Mouse (Mus musculus): ENCODE data around the gene Mst1r. TPM values are rescaled to one million over a fixed set of nuclear protein-coding genes. Genes with fewer than 3 reads are reported as not detected.

Mst1r gene
- polyA plus RNA-seq, 1 experiment, result 27.4 TPM

- H3K4me1 ChIP-seq (ENCODE audit: control insufficient read depth, insufficient read depth, low read length), result no peaks in the 10 kb centered on the region
- 74% methylated on average over 6 of the region's 6 CpGs for WGBS
- no peak overlapping the region for H3K4me3 ChIP-seq (replicated peaks; ENCODE audit: extremely low read depth, low read depth, low read length)
- no peak for TF ChIP-seq CTCF (IDR thresholded peaks at IDR 0.05; ENCODE audit: insufficient read depth, low read length)
- no peak for TF ChIP-seq POLR2A (IDR thresholded peaks at IDR 0.05; ENCODE audit: borderline replicate concordance, extremely low read depth, low read depth, low read length)
- DNase-seq, result no peak
Measured at GRCm38 (mm10) chr9:107890260-107890659, 16.4 kb upstream of the Mst1r start.

- H3K4me3 ChIP-seq (replicated peaks; ENCODE audit: extremely low read depth, low read depth, low read length), result no peak overlapping the region
Measured at GRCm38 (mm10) chr9:107891023-107891422, 15.7 kb upstream of the Mst1r start.

GRCm38 (mm10) chr9:107898563-107898962 is 8.1 kb upstream of the Mst1r start:
- TF ChIP-seq POLR2A (IDR thresholded peaks at IDR 0.05; ENCODE audit: borderline replicate concordance, extremely low read depth, low read depth, low read length) (no peak), CTCF (IDR thresholded peaks at IDR 0.05; ENCODE audit: insufficient read depth, low read length) (no peak)
- Histone ChIP-seq H3K4me1 (ENCODE audit: control insufficient read depth, insufficient read depth, low read length) (no peaks in the 10 kb centered on the region), H3K4me3 (replicated peaks; ENCODE audit: extremely low read depth, low read depth, low read length) (no peak overlapping the region)
- no peak for DNase-seq
- 89% methylated on average over 10 of the region's 10 CpGs for WGBS

More at GRCm38 (mm10) chr9:107891023-107891422, 15.7 kb upstream of the Mst1r start:
- no peak for DNase-seq
- H3K4me1 ChIP-seq (ENCODE audit: control insufficient read depth, insufficient read depth, low read length), result no peaks in the 10 kb centered on the region
- TF ChIP-seq CTCF (IDR thresholded peaks at IDR 0.05; ENCODE audit: insufficient read depth, low read length) (peak; percentile 46; the same call in 1 of the 2 replicates), POLR2A (IDR thresholded peaks at IDR 0.05; ENCODE audit: borderline replicate concordance, extremely low read depth, low read depth, low read length) (no peak)
- 100% methylated on average over 1 of the region's 1 CpGs for WGBS

GRCm38 (mm10) chr9:107899855-107900254 is 6.8 kb upstream of the Mst1r start:
- Histone ChIP-seq H3K4me3 (replicated peaks; ENCODE audit: extremely low read depth, low read depth, low read length) (no peak overlapping the region), H3K4me1 (ENCODE audit: control insufficient read depth, insufficient read depth, low read length) (no peaks in the 10 kb centered on the region)
- no peak for DNase-seq
- 80% methylated on average over 12 of the region's 12 CpGs for WGBS
- no peak for TF ChIP-seq CTCF (IDR thresholded peaks at IDR 0.05; ENCODE audit: insufficient read depth, low read length)
- no peak for TF ChIP-seq POLR2A (IDR thresholded peaks at IDR 0.05; ENCODE audit: borderline replicate concordance, extremely low read depth, low read depth, low read length)

- Histone ChIP-seq H3K4me3 (replicated peaks; ENCODE audit: extremely low read depth, low read depth, low read length) (no peak overlapping the region), H3K4me1 (ENCODE audit: control insufficient read depth, insufficient read depth, low read length) (no peaks in the 10 kb centered on the region)
- DNase-seq, result peak; percentile 61
- WGBS, result 51% methylated on average over 44 of the region's 44 CpGs
- TF ChIP-seq POLR2A (IDR thresholded peaks at IDR 0.05; ENCODE audit: borderline replicate concordance, extremely low read depth, low read depth, low read length) (no peak), CTCF (IDR thresholded peaks at IDR 0.05; ENCODE audit: insufficient read depth, low read length) (peak; percentile 50; the same call in 1 of the 2 replicates)
Measured at GRCm38 (mm10) chr9:107900840-107901626, 5.6 kb upstream of the Mst1r start.

- TF ChIP-seq CTCF (IDR thresholded peaks at IDR 0.05; ENCODE audit: insufficient read depth, low read length) (no peak), POLR2A (IDR thresholded peaks at IDR 0.05; ENCODE audit: borderline replicate concordance, extremely low read depth, low read depth, low read length) (no peak)
- no peak overlapping the region for H3K4me3 ChIP-seq (replicated peaks; ENCODE audit: extremely low read depth, low read depth, low read length)
- WGBS, result 58% methylated on average over 17 of the region's 17 CpGs
- no peaks in the 10 kb centered on the region for H3K4me1 ChIP-seq (ENCODE audit: control insufficient read depth, insufficient read depth, low read length)
- DNase-seq, result no peak
Measured at GRCm38 (mm10) chr9:107901627-107901914, 5.1 kb upstream of the Mst1r start.

- no peak overlapping the region for H3K4me3 ChIP-seq (replicated peaks; ENCODE audit: extremely low read depth, low read depth, low read length)
- DNase-seq, result peak; percentile 79
- WGBS, result 1% methylated on average over 4 of the region's 4 CpGs
- H3K4me1 ChIP-seq (ENCODE audit: control insufficient read depth, insufficient read depth, low read length), result no peaks in the 10 kb centered on the region; the same call in 1 of the 2 replicates
- TF ChIP-seq CTCF (IDR thresholded peaks at IDR 0.05; ENCODE audit: insufficient read depth, low read length), result peak; percentile 96
- TF ChIP-seq POLR2A (IDR thresholded peaks at IDR 0.05; ENCODE audit: borderline replicate concordance, extremely low read depth, low read depth, low read length), result no peak
Measured at GRCm38 (mm10) chr9:107904726-107905125, 1.9 kb upstream of the Mst1r start.

GRCm38 (mm10) chr9:107906967-107907800 is 511 bp downstream of the Mst1r start:
- Histone ChIP-seq H3K4me1 (ENCODE audit: control insufficient read depth, insufficient read depth, low read length) (no peaks in the 10 kb centered on the region; the same call in 1 of the 2 replicates), H3K4me3 (replicated peaks; ENCODE audit: extremely low read depth, low read depth, low read length) (peak overlapping the region; percentile 55)
- WGBS, result 52% methylated on average over 31 of the region's 31 CpGs
- DNase-seq, result no peak
- TF ChIP-seq POLR2A (IDR thresholded peaks at IDR 0.05; ENCODE audit: borderline replicate concordance, extremely low read depth, low read depth, low read length) (no peak), CTCF (IDR thresholded peaks at IDR 0.05; ENCODE audit: insufficient read depth, low read length) (no peak)

GRCm38 (mm10) chr9:107907801-107908120 is 1.1 kb downstream of the Mst1r start:
- peak; percentile 18 for DNase-seq
- no peaks in the 10 kb centered on the region; the same call in 1 of the 2 replicates for H3K4me1 ChIP-seq (ENCODE audit: control insufficient read depth, insufficient read depth, low read length)
- WGBS, result 66% methylated on average over 14 of the region's 14 CpGs
- peak overlapping the region; percentile 53 for H3K4me3 ChIP-seq (replicated peaks; ENCODE audit: extremely low read depth, low read depth, low read length)
- TF ChIP-seq CTCF (IDR thresholded peaks at IDR 0.05; ENCODE audit: insufficient read depth, low read length) (no peak), POLR2A (IDR thresholded peaks at IDR 0.05; ENCODE audit: borderline replicate concordance, extremely low read depth, low read depth, low read length) (no peak)
